Mouse (Mus musculus) T-helper 1 cell (primary cell): Measurements from ENCODE around the gene Pspn.

Source experiments
- in situ Hi-C: fragments of 300-600 bp; cut with MboI, MseI; formaldehyde crosslinking; loops from one replicate; pipeline ENCODE4 v1.15.1; 2025; ENCODE audit warnings: high pct_unique_total_duplicates

Pspn gene

DNA sequence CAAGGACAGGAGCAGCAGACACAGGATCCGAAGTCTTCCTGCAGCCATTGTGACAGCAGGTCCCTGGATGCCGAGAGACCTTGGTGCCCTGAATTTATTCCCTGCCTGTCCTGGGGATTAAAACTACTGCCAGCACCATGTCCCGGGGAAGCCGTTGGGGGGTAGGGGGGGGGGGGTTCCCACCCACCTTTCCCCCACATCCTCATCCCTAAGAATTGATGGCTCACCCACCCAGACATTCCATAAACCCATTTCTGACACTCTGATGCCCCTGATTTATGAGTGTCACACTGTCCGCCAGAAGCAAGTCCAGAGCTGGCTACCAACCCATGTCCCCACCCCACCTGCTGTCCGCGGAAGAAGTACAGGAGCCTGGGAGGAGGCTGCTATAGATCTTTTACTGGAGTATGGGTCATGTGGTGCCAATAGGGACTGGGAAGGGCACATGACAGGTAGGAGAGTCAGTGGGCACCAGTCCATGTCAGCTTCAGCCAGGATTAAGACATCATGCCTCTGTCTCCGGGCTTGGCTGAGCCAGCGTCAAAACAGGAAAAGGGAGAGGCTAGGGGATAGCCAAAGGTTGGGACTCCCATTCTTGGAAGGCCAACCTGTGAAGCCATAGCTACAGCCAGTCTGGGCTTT is at the start of gene Pspn:
Gene Pspn (minus strand): TSS at position 51 of the 642 bp plus-strand sequence.
- in situ Hi-C loops = loop anchor here (5.0 to 10.0 kb wide), 2 partner anchors 337 to 695 kb away; partner anchors contain the start of genes Arrdc5 and Uhrf1

DNA sequence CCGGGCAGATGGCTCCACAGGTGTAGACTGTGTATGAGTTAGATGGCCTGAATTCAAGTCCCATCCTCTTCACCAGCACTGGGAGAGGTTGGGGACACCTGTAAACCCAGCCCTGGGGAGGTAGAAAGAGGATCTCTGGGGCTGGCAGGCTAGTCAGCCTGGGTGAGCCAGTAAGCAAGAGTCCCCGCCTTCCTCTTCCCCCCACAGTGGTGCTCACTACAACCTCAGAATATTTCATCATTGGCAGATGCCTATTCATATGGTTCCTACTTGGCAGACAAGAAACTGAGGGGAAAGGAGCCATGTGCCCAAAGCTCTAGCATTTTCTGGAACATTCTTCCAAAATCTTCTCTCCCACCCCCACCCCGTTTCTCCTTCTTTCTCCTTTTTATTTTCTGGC is 49.0 kb upstream of the Pspn start:
- in situ Hi-C loops = loop anchor here (25.0 kb wide), 1 partner anchor 1337 kb away; the partner anchor contains the start of gene Pot1b

DNA sequence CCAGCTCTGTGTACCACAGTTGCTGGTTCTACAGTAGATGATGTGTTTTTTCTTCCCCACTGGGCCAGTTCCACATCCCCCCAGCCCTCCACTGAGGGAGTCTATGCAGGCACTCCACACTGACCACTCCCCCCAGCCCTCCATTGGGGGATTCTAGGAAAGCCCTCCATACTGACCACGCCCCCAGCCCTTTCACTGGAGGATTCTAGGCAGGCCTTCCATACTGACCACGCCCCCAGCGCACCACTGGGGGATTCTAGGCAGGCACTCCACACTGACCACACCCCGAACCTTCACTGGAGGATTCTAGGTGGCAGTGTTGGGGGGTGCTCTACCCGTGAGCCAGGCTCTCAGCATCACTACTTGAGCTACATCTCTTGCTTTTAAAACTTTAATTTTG is 47.6 kb upstream of the Pspn start:
- in situ Hi-C loops = loop anchor here (25.0 kb wide), 1 partner anchor 1335 kb away; the partner anchor contains the start of gene Pot1b

- in situ Hi-C loops = loop anchor here (25.0 kb wide), 1 partner anchor 1329 kb away; the partner anchor contains the start of gene Pot1b
Measured at GRCm38 (mm10) chr17:57041554-57041953, 41.7 kb upstream of the Pspn start, which contains the start of gene Slc25a41. Slc25a41 (minus strand) TSS chr17:57041654.

- in situ Hi-C loops = loop anchor here (25.0 kb wide), 1 partner anchor 1327 kb away; the partner anchor contains the start of gene Pot1b
Measured at GRCm38 (mm10) chr17:57038978-57039377, 39.2 kb upstream of the Pspn start.

DNA sequence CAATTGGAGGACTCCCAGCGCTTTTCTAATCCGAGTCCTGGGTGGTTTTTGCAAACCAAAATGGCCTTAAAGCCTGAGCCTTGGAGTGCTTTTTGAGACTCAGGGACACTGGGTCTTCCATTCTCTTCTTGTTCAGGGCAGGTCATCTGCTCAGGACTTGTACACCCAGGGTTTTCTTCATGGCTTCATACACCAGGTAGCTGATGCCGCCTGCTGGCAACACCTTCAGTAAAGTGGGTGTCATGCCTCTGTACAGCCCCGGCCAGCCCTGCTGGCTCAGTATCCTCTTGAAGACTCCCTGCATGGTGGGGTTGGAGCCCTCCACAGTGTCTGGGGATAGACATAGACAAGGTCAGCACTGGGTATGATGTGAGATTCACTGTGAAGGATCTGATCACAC is 33.0 kb upstream of the Pspn start:
- in situ Hi-C loops = loop anchor here (25.0 kb wide), 1 partner anchor 1321 kb away; the partner anchor contains the start of gene Pot1b

- in situ Hi-C loops = loop anchor here (25.0 kb wide), 1 partner anchor 1320 kb away; the partner anchor contains the start of gene Pot1b
Measured at GRCm38 (mm10) chr17:57031661-57032420, 32.0 kb upstream of the Pspn start.

- in situ Hi-C loops = loop anchor here (25.0 kb wide), 1 partner anchor 1319 kb away; the partner anchor contains the start of gene Pot1b
Measured at GRCm38 (mm10) chr17:57030931-57031660, 31.3 kb upstream of the Pspn start, which contains the start of gene Khsrp. Khsrp (minus strand) TSS chr17:57031522.

DNA sequence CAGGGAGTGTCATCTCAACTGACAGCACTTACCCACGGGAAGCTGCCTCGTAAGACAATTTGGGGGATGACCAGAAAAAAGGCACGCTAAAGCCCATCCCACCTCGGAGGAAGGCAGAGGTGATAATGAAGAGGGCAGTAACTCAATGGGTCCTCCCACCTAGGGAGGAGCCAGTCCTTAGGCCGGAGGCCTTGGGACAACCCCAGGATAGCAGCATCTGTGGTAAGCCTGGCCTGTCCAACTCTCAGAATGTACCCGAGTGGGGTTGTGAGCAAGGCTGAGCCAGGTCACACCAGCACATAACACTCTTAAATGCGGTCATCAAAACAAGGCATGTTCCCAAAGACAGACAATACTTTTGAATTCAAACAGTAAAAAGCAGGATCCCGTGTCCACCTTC is 29.9 kb upstream of the Pspn start:
- in situ Hi-C loops = loop anchor here (25.0 kb wide), 1 partner anchor 1317 kb away; the partner anchor contains the start of gene Pot1b

DNA sequence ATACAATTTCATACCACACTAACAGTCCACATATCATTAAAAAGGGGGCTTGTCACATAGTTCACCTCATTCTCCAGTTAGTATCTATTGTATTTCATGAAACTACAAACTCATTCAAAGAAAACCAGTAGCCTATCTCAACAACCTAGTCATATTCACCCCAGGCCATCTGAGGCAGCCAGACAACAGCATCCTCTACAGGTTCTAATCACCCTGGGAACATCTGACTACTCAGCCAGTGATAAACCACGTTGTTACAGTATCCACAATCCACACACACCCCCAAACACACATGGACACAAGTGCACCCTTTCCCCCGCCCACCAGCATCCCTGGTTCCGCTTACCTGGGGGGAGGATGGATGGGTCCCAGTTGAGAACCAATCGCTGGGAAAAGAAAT is 27.7 kb upstream of the Pspn start:
- in situ Hi-C loops = loop anchor here (25.0 kb wide), 1 partner anchor 1315 kb away; the partner anchor contains the start of gene Pot1b

- in situ Hi-C loops = no loop called here
Measured at GRCm38 (mm10) chr17:57020960-57021359, 21.1 kb upstream of the Pspn start.

- in situ Hi-C loops = no loop called here
Measured at GRCm38 (mm10) chr17:57019693-57020092, 19.9 kb upstream of the Pspn start.

- in situ Hi-C loops = no loop called here
Measured at GRCm38 (mm10) chr17:57012245-57012795, 12.5 kb upstream of the Pspn start.

- in situ Hi-C loops = no loop called here
Measured at GRCm38 (mm10) chr17:57011236-57012141, 11.7 kb upstream of the Pspn start, which contains the start of the genes Gtf2f1 and Gm17949. Gtf2f1 (minus strand) TSS chr17:57011288. Gm17949 (plus strand) TSS chr17:57011469.

DNA sequence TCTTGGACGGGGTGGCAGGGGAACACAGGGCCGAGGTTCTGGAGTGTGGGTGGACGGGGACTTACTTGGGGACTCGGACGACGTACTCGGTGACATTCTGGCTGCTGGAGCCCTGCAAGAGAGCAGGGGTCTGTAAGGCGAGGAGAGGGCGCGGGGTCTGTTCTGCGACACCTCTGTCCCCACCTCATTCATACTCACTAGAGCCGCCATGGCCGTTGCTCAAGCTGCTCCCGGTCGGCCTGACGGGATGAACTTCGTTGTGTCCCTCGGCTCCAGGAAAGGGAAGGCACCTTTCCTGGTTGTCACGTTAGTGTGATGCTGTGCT is 11.1 kb upstream of the Pspn start:
- in situ Hi-C loops = no loop called here

GRCm38 (mm10) chr17:57007137-57007905 is 7.5 kb upstream of the Pspn start:
- in situ Hi-C loops = no loop called here

DNA sequence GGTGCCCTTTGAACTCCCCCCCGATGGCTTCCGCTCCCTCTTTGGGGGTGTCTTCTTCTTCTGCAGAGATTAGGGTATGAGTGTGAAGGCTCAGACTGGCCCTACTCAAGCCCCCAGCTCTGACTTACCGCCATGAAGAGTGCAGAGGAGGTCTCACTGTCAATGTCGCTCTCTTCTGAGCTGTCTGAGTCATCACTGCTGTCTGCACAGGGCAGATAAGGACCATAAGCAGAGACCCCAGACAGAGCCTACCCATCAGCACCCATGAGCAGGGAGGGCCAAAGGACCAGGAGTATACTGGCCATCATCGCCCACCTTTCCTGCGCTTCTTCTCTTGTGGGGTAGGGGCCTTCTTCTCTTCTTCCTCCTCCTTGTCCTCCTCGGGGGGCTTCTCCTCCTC is 4.2 kb upstream of the Pspn start:
- in situ Hi-C loops = no loop called here

- in situ Hi-C loops = no loop called here
Measured at GRCm38 (mm10) chr17:57001228-57001627, 1.4 kb upstream of the Pspn start.

GRCm38 (mm10) chr17:56999414-56999813 is 404 bp downstream of the Pspn start:
- in situ Hi-C loops = loop anchor here (5.0 to 10.0 kb wide), 2 partner anchors 338 to 695 kb away; partner anchors contain the start of genes Arrdc5 and Uhrf1
